Mouse (Mus musculus): ENCODE data around the gene Ccdc24. TPM values are rescaled to one million over a fixed set of nuclear protein-coding genes. Genes with fewer than 3 reads are reported as not detected.

Gene Ccdc24
- total RNA-seq, 2 experiments from 2014 or later = 1.3 to 1.4 TPM

DNA sequence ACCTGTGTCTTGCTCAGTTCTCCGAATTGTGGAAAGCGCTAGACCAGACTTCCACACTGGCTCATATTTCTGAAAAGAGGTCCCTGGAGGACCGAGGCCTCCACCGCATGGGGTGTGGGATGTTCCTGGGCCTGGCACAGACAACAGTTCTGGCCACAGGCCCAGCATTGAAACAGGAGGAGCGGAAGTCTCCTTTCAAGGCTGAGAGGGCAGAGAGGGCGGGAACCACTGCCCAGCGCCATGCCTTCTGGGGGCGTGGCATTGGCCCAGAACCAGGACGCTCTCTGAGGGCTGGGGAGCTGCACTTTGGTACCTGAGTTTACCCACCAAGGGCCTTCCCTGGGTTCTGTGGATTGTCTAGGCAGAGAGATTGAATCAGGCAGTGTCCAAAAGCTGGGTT, 6.3 kb downstream of the Ccdc24 start:
- DNase-seq (ENCODE audit: low spot score in 2 of 2) = no peak
- intact Hi-C loops (cut with DNase I) = loop anchor here (2.0 to 5.0 kb wide), 2 partner anchors 37 to 54 kb away; no protein-coding TSS in a partner anchor

DNA sequence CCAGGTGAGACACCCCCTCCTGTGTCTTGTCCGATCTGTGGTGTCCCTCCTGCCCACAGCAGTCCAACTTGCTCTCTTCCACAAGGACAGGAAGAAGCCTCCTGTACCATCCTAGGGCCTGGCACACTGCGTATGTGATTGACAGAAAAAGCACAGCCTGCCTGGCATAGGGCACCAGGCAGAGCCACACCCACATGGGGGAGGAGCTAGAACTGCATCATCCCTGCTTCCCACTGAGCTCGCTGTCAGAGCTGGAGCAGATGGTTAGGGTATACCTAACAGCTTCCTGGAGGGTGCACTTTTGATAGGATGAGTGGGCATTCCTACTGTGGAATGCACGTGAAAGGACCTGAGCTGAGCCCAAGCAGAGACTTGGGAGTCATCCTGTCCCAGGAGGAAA, 9.5 kb downstream of the Ccdc24 start:
- DNase-seq (ENCODE audit: low spot score in 2 of 2) = peak; percentile 60 to 85
- intact Hi-C loops (cut with DNase I) = loop anchor here (2.0 kb wide), 1 partner anchor 28 kb away; the partner anchor contains the start of gene Slc6a9

DNA sequence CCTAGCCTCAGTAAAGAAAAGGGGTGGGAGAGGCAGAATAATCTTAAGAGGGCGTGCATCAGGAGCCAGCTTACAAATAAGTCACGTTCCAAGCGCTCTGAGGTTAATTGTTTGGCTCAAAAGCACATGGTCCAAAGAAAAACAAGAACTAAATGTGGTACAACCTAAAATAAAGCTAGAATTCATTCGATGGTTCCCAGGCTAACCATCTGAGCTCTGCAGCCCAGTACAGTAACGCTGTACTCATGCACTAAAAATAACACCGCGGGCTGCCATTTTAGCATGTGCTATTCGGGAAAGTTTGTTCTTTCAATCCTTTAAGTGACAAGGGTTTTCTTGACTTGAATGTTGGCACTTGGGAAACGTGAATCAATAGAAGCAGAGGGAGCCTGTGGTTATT, 11.8 kb downstream of the Ccdc24 start:
- peak in 1 of 2 experiments; percentile 73 for DNase-seq (ENCODE audit: low spot score in 2 of 2)
- intact Hi-C loops (cut with DNase I) = no loop called here

DNA sequence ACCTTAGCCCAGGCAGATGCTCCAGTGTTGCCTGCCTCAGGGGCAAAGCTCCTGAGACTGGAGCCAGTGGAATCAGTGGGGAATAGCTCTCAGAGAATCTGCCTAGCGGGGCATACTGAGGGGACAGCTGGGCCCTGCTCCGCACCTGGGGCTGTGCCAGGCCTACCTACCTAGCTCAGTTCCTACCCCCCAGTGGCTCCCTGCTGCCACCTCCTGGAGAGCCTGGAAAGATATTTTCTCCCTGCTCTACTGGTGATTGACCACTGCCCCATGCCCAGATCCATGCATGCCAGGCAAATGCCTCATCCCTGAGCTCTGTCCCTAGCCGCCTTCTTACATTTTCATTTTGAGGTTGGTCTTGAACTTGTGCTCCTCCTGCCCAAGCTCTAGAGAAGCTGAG, 13.6 kb downstream of the Ccdc24 start:
- peak in 1 of 2 experiments; percentile 57 for DNase-seq (ENCODE audit: low spot score in 2 of 2)
- intact Hi-C loops (cut with DNase I) = no loop called here

DNA sequence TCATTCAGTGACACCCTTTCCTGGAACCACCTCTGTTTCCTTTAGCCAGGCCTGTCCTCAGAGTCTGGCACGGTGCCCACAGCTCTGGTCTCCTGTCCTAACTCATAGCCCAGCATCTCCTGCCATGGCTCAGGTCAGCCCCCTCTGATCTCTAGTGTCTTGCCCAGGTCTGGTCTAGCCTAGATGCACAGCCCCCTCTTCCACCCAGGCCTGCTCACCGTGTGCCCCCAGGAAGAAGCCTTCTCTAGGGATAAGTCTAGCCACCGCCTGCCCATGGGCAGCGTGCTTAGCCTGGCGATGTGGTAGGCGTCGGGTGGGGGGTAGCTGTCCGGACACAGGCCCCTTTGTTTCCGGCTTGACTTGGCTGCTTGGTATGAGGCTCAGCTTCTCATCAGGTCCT, 17.2 kb downstream of the Ccdc24 start:
- DNase-seq (ENCODE audit: low spot score in 2 of 2) = no peak
- intact Hi-C loops (cut with DNase I) = no loop called here

DNA sequence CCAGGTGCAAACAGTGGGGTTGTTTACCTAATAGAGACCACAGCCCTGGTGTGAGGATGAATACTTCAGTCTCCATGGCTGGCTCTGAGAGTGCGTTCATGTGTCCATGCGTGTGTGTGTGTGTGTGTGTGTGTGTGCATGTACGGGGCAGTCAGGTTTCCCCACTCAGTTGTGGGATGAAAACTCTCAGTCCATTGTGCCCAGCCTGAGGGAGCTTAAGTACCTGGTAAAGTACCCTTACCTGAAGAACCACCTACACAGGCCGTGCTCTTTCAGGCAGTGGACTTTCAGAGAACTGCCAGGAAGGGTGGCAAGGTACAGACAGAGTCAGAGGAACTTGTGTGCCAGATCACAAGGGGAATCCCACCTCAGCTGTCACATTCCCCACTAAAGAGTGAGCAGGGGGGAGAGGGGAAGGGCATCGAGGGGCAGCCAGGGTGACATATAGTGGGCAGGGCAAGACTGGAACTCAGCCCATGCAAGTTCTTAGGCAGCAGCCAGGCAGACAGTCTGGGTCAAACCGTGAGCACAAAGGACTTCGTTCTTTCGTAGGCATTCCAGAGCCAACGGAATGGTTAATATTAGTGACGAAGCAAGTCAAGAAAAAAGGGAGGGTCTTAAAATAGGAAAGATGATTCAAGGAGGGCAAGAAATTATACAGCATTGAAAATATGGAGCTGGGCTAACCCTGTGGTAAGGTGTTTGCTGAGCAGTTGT, 20.0 kb downstream of the Ccdc24 start:
- no peak for DNase-seq (ENCODE audit: low spot score in 2 of 2)
- intact Hi-C loops (cut with DNase I) = no loop called here

DNA sequence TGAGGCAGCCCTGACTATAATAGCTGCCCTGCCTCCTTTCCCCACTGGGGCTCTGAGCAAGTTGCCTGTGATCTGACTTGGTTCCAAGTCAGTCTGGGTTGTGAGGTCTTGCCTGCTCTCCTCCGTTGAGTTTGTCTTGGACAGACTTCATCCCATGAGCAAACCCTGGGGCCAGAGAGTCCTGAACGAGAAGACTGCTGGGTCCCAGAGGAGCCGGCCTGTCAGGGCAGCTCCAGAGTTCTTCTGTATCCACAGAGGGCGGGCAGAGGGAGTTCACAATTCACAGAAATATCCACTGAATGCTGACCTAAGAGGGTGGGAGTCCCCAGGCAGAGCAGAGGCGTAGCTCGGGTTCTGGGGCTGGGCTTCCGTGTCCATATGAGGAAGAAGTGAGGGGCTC, 21.5 kb downstream of the Ccdc24 start:
- intact Hi-C loops (cut with DNase I) = no loop called here
- no peak for DNase-seq (ENCODE audit: low spot score in 2 of 2)

DNA sequence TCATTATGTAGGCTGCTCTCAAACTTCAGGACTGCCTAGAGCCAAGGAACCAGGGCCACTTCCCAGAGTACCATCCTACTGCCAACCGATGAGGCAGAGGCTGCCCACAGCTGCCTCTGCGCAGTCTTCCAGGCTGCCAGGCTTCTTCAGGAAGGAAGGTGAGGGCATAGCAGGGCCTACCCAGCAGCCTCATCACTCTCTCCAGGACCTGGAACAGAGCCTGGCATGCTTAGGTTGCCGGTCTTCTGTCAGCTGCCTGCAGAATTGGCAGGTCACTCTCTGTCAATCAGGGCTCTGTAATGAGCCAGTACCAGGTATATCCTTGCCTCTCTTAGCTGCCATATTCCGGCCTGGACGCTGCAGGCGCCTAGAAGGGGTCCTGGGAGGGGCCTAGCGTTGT, 22.2 kb downstream of the Ccdc24 start:
- intact Hi-C loops (cut with DNase I) = no loop called here
- no peak for DNase-seq (ENCODE audit: low spot score in 2 of 2)

DNA sequence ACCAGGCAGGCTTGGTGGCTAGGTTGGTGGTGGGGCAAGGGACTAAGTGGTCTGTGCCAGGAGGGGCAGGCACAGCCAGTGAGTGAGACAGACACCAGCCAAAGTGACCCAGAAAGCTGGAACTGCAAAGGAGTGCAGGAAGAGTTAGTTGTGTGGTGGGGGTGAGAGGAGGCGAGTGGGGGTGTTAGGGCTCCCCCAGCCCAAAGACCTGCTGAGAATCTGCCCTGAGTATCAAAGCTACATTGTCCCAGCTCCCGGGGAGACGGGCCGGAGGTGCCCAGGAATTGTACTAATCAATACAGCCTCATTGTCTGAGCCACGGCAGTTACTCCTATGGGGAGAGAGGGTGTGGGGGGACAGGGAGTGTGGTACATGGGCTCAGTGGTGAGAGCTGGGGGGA, 22.9 kb downstream of the Ccdc24 start:
- intact Hi-C loops (cut with DNase I) = no loop called here
- DNase-seq (ENCODE audit: low spot score in 2 of 2) = no peak

DNA sequence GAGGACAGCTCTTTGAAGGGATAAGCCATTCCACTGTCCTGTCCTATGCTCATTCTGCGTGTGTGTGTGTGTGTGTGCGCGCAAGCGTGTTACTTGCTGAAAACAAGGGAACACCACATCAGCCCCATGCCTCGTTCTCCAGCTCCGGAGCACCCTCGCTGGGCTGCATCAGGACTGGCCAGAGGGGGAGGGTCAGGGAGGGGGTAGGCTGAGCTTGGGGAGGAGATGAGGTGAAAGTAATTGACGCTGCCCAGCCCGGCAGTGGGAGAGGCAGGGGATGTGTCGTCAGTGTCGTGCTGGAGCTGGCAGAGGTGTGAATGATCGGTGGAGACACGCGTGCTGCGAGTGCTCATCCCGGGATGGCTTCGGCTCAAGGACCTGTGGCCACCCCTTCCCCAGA, 23.3 kb downstream of the Ccdc24 start:
- DNase-seq (ENCODE audit: low spot score in 2 of 2) = no peak
- intact Hi-C loops (cut with DNase I) = no loop called here

DNA sequence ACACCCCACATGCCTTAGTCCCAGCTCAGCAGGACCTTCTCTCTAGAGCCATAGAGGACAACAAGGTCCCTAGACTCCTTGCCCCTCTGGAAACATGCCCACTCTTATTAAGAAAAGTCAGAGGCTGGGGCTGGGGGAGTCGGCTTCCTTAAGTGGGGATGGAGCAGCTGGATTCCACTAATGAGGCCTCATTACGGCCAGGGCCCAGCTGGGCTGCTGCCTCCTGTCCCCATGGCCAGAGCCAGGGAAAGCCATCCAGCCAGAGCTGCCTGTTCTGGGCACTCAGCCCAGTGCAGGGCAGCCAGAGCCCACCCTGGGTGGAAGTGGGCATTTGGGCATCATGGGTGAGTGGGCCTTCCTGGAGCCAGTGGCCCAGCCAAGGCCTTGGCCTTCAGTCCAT, 25.3 kb downstream of the Ccdc24 start:
- DNase-seq (ENCODE audit: low spot score in 2 of 2) = peak; percentile 45 to 48
- intact Hi-C loops (cut with DNase I) = no loop called here

DNA sequence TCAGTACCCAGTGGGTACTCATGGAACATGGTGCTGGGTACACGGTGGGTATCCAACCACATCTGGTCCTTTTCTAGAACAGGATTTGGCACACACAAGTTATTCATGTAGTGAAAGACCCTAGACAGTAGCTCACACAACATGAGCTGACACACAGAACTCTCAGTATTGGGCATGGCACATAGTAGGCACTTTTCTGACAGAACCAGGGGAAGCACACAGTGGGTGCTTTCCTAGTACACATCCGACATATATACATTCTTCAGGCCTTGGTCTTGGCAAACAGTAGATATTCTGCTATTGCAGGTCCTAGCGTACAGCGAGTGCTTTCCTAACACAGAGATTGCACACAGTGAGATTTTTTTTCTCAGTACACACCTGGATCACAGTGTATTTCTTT, 26.1 kb downstream of the Ccdc24 start:
- no peak for DNase-seq (ENCODE audit: low spot score in 2 of 2)
- intact Hi-C loops (cut with DNase I) = no loop called here

DNA sequence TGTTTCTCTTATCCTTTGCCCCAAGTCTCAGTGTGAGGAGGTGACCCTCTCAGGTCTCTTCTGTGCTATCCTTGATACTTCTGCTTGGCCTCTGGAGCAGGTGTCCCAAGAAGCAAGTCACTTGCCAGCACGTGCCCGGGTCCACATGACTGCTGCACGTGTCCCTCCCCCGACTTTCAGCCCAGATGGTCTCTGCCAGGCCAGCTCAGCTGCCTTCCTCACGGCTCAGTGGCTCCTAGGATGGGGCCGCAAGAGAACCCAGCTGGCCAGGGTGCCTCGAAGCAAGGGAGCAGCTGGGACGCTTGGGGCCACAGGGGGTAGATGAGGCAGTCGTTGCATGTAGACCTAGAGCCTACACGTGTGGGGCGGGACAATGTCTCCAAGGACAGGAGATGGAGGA, 27.0 kb downstream of the Ccdc24 start:
- intact Hi-C loops (cut with DNase I) = no loop called here
- no peak for DNase-seq (ENCODE audit: low spot score in 2 of 2)

DNA sequence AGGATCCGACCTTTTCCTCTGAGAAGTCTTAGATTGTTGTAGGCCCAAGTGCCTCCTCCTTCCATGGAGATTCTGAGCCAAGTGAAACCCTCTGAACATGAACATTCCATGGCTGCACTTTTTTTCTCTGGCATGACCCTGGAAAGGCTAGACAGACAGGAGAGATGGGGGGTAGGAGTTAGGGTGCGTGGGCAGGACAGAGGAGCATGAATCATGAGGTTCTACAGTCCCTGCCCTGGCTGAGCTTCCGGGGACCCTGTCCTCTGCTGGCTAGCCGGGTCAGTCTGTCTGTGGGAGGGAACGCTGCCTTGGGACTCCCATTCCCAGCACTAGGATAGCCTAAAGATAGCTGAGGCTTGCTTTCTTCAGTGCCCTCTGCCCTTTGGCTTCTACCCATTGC, 27.9 kb downstream of the Ccdc24 start:
- intact Hi-C loops (cut with DNase I) = no loop called here
- no peak for DNase-seq (ENCODE audit: low spot score in 2 of 2)

DNA sequence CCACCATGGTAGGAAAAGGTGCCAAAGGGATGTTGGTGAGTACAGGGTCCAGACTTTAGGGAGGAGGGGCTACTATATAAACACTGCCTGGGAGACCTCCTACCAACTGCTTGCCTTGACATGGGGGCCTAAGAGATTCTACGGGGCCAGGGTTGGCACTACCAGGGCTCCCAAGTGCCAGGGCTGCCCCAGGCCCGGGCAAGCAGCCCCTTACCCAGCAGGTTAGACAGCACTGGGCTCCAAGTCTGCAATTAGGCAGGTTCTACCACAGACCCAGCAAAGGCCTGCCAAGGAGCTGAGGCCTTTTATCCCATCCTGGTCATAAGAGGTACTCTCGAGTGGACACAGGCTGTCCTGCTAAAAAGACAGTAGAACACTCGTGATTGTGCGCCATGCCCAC, 29.3 kb downstream of the Ccdc24 start:
- no peak for DNase-seq (ENCODE audit: low spot score in 2 of 2)
- intact Hi-C loops (cut with DNase I) = no loop called here

DNA sequence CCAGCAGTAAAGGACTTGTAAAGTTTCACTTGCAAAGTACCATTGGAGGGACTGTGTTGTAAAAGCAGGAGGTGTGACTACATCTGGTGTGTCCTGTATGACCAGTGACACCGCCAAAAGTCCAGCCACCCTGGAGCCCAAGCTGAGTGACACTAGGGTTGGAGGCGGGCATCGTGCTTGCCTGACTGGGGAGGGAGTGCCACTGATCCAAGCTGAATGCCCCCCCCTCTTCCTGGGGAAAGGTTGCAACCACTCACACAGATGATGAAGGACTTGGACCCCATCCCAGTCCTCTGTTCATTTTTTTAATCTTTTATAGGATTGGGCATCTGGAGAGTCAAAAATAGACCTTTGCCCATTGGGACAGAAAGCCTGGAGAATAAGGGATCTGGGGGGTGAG, 30.8 kb downstream of the Ccdc24 start:
- intact Hi-C loops (cut with DNase I) = no loop called here
- DNase-seq (ENCODE audit: low spot score in 2 of 2) = no peak

DNA sequence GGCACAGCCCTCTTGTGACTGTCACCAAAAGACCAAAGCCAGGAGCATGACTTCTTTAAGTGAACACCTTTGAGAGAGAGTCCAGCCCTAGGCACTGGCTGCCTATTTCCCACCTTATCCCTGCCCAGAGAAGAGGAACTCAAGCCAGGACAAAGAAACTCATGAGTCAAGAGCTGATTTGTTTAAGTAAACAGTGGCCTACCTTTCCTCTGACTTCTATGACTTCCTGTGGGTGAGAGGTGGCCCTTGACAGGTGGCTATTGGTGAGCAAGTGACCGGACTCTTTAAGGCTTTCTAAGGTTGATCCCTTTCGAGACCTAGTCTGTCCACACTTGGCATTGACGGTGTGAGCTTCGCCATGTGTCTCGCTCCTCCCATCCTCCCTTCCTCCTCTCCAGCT, 31.5 kb downstream of the Ccdc24 start:
- intact Hi-C loops (cut with DNase I) = no loop called here

DNA sequence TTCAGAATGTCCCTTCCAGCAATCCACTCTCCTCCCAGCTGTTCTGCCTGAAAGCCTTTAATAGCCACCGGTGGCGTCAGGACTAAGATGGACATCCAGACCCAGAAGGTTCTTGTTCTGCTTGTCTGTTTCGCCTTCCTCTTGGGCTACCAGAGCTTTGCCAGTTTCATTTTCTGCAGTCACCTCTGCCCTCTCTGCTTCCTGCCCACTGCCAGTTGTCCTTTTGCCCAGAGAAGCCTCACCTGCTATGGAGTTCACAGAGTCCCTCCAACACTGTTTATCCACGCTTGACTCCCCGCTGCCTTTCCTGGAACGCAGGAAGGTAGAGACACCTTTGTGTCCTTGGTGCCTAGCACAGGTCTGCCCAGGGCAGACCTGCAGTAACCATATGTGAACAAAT, 33.0 kb downstream of the Ccdc24 start:
- intact Hi-C loops (cut with DNase I) = no loop called here
- DNase-seq (ENCODE audit: low spot score in 2 of 2) = no peak

More for the DNA sequence above, 31.5 kb downstream of the Ccdc24 start:
- no peak for DNase-seq (ENCODE audit: low spot score in 2 of 2)

DNA sequence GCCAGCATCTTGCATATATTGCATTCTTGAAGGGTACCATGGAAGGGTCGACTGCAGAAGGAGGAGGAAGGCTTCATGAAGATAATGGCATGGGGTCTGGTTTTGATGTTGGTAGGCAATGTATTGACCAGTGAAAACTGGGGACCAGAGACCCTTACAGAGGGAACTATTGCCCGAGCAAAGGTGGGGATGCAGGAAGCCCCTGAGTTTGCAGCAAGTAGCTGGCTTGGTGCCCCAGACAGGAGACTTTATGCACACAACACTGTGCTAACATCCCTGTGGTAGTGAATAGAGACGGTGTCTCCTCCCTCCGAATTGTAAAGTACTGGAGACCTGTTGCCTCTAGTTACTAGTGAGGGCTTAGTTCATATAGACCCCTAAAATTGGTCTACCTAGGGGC, 35.1 kb downstream of the Ccdc24 start:
- no peak for DNase-seq (ENCODE audit: low spot score in 2 of 2)
- intact Hi-C loops (cut with DNase I) = no loop called here

DNA sequence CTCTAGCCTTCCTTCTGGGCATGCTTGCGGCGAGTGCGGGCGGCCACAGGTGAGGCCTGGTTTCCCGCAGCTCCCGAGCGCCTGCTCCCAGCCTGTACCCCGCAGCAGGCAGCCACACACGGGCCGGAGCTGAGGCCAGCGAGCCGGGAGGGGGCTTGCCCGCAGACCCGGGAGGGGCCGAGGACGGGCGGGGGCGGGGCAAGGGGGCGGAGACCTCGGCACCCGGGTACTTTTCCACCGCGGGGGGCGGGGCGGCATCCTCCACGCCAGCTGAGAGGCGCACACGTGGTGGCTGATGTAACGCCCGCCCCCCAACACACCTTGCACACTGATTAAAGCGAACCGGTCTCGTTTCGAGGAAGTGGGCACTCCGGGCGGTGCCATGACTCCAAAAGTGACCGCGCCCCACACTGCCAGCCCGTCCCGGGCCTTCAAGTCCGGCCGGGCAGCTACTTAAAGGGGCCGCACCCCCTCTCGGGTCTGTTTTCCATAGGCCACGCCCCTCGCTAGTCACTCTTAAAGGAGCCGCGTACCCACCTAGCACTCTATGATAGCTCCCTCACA, 36.1 kb downstream of the Ccdc24 start:
- intact Hi-C loops (cut with DNase I) = no loop called here

DNA sequence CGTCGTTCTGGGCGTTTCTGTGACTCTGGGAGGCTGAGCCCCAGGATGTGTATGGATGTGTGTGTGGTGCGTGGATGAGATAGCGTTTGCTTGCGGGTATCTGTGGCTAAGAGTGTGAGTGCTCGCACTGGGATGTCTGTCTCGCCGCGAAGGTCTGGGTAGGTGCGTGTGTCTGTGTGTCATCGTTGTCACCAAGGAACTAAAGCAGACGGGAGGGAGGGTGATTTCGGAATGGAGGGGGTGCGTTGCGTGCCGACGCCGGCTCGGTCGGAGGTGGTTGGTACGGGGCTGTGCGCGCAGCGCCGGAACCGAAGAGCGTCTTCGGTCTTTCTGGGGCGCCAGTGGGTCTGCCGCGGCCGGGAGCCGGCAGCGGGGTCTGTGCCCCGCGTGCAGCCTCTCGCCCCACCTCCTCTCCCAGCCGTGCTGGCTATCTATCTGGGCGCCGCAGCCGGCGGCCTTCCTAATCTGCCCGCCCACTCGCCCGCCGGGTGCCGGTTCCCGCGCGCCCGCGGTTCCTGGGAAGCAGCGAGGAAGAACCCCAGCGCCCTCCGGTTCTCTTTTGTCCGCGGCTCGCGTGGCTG, 36.7 kb downstream of the Ccdc24 start:
- intact Hi-C loops (cut with DNase I) = loop anchor here (2.0 kb wide), 1 partner anchor 27 kb away; no protein-coding TSS in a partner anchor
- DNase-seq (ENCODE audit: low spot score in 2 of 2) = peak; percentile 71 to 80

More for the DNA sequence above, 36.1 kb downstream of the Ccdc24 start:
- DNase-seq (ENCODE audit: low spot score in 2 of 2) = peak; percentile 90 to 91
